Mouse (Mus musculus): ENCODE measurements around the gene Cacna1d. TPM values are rescaled to one million over a fixed set of nuclear protein-coding genes. Genes with fewer than 3 reads are reported as not detected.

The Cacna1d gene
- polyA plus RNA-seq, 1 experiment from 2014 or later, result 10.5 TPM

- Histone ChIP-seq H3K4me1 (ENCODE audit: insufficient read depth) (no peaks in the 10 kb centered on the region), H3K36me3 (ENCODE audit: insufficient read depth) (no peaks in the 10 kb centered on the region), H3K9ac (no peak overlapping the region), H3K27ac (ENCODE audit: low read depth) (no peak overlapping the region), H3K27me3 (ENCODE audit: insufficient read depth, low read length) (no peaks in the 10 kb centered on the region), H3K9me3 (ENCODE audit: low read depth, low read length) (no peaks in the 10 kb centered on the region), H3K4me3 (ENCODE audit: low read depth, low read length) (no peak overlapping the region), H3K4me2 (no peak overlapping the region)
- ATAC-seq (ENCODE audit: insufficient read depth), result no peak
- no peak for DNase-seq
- TF ChIP-seq CTCF (IDR thresholded peaks at IDR 0.05; ENCODE audit: low read depth), result no peak
- WGBS, result 71% methylated on average over 5 of the region's 5 CpGs
Observed at GRCm38 (mm10) chr14:30430446-30430845, 60.8 kb downstream of the Cacna1d start.

- H3K27me3 ChIP-seq (ENCODE audit: insufficient read depth, low read length), result no peaks in the 10 kb centered on the region
- H3K4me3 ChIP-seq (ENCODE audit: low read depth, low read length), result no peak overlapping the region
- no peaks in the 10 kb centered on the region for H3K4me1 ChIP-seq (ENCODE audit: insufficient read depth)
- DNase-seq (no peak), ATAC-seq (ENCODE audit: insufficient read depth) (no peak)
- H3K36me3 ChIP-seq (ENCODE audit: insufficient read depth), result no peaks in the 10 kb centered on the region
- H3K27ac ChIP-seq (ENCODE audit: low read depth), result no peak overlapping the region
- H3K9me3 ChIP-seq (ENCODE audit: low read depth, low read length), result no peaks in the 10 kb centered on the region
- no peak overlapping the region for H3K4me2 ChIP-seq
- H3K9ac ChIP-seq, result no peak overlapping the region
- TF ChIP-seq CTCF (IDR thresholded peaks at IDR 0.05; ENCODE audit: low read depth), result no peak
- 85% methylated on average over 9 of the region's 9 CpGs for WGBS
Observed at GRCm38 (mm10) chr14:30430026-30430425, 61.2 kb downstream of the Cacna1d start.

GRCm38 (mm10) chr14:30429606-30430005 lies 61.6 kb downstream of the Cacna1d start:
- no peak for DNase-seq
- WGBS, result 54% methylated on average over 9 of the region's 9 CpGs
- Histone ChIP-seq H3K27me3 (ENCODE audit: insufficient read depth, low read length) (no peaks in the 10 kb centered on the region), H3K4me3 (ENCODE audit: low read depth, low read length) (no peak overlapping the region), H3K9me3 (ENCODE audit: low read depth, low read length) (no peaks in the 10 kb centered on the region), H3K4me1 (ENCODE audit: insufficient read depth) (no peaks in the 10 kb centered on the region), H3K27ac (ENCODE audit: low read depth) (no peak overlapping the region), H3K9ac (no peak overlapping the region), H3K4me2 (0 out of 2 replicates have a peak overlapping the region, but pooled peaks have one; percentile 23), H3K36me3 (ENCODE audit: insufficient read depth) (no peaks in the 10 kb centered on the region)
- no peak for TF ChIP-seq CTCF (IDR thresholded peaks at IDR 0.05; ENCODE audit: low read depth)
- no peak for ATAC-seq (ENCODE audit: insufficient read depth)

GRCm38 (mm10) chr14:30428757-30429156 lies 62.5 kb downstream of the Cacna1d start:
- no peaks in the 10 kb centered on the region for H3K36me3 ChIP-seq (ENCODE audit: insufficient read depth)
- TF ChIP-seq CTCF (IDR thresholded peaks at IDR 0.05; ENCODE audit: low read depth), result no peak
- DNase-seq (no peak), ATAC-seq (ENCODE audit: insufficient read depth) (no peak)
- no peak overlapping the region for H3K27ac ChIP-seq (ENCODE audit: low read depth)
- no peak overlapping the region for H3K4me2 ChIP-seq
- no peaks in the 10 kb centered on the region for H3K27me3 ChIP-seq (ENCODE audit: insufficient read depth, low read length)
- H3K9me3 ChIP-seq (ENCODE audit: low read depth, low read length), result no peaks in the 10 kb centered on the region
- H3K4me1 ChIP-seq (ENCODE audit: insufficient read depth), result no peaks in the 10 kb centered on the region
- H3K9ac ChIP-seq, result no peak overlapping the region
- H3K4me3 ChIP-seq (ENCODE audit: low read depth, low read length), result no peak overlapping the region

GRCm38 (mm10) chr14:30425876-30426275 lies 65.4 kb downstream of the Cacna1d start:
- no peaks in the 10 kb centered on the region for H3K36me3 ChIP-seq (ENCODE audit: insufficient read depth)
- no peaks in the 10 kb centered on the region for H3K9me3 ChIP-seq (ENCODE audit: low read depth, low read length)
- TF ChIP-seq CTCF (IDR thresholded peaks at IDR 0.05; ENCODE audit: low read depth), result no peak
- H3K4me2 ChIP-seq, result no peak overlapping the region
- H3K4me1 ChIP-seq (ENCODE audit: insufficient read depth), result no peaks in the 10 kb centered on the region
- H3K27ac ChIP-seq (ENCODE audit: low read depth), result no peak overlapping the region
- DNase-seq (no peak), ATAC-seq (ENCODE audit: insufficient read depth) (no peak)
- WGBS, result 14% methylated on average over 4 of the region's 4 CpGs
- H3K27me3 ChIP-seq (ENCODE audit: insufficient read depth, low read length), result no peaks in the 10 kb centered on the region
- no peak overlapping the region for H3K4me3 ChIP-seq (ENCODE audit: low read depth, low read length)
- no peak overlapping the region for H3K9ac ChIP-seq

GRCm38 (mm10) chr14:30425175-30425574 lies 66.1 kb downstream of the Cacna1d start:
- 53% methylated on average over 6 of the region's 6 CpGs for WGBS
- H3K27ac ChIP-seq (ENCODE audit: low read depth), result no peak overlapping the region
- DNase-seq (no peak), ATAC-seq (ENCODE audit: insufficient read depth) (no peak)
- H3K4me1 ChIP-seq (ENCODE audit: insufficient read depth), result no peaks in the 10 kb centered on the region
- no peaks in the 10 kb centered on the region for H3K27me3 ChIP-seq (ENCODE audit: insufficient read depth, low read length)
- no peak for TF ChIP-seq CTCF (IDR thresholded peaks at IDR 0.05; ENCODE audit: low read depth)
- no peak overlapping the region for H3K9ac ChIP-seq
- no peaks in the 10 kb centered on the region for H3K36me3 ChIP-seq (ENCODE audit: insufficient read depth)
- H3K9me3 ChIP-seq (ENCODE audit: low read depth, low read length), result no peaks in the 10 kb centered on the region
- no peak overlapping the region for H3K4me2 ChIP-seq
- no peak overlapping the region for H3K4me3 ChIP-seq (ENCODE audit: low read depth, low read length)

GRCm38 (mm10) chr14:30424638-30425037 lies 66.6 kb downstream of the Cacna1d start:
- ATAC-seq (ENCODE audit: insufficient read depth), result no peak
- no peaks in the 10 kb centered on the region for H3K36me3 ChIP-seq (ENCODE audit: insufficient read depth)
- 89% methylated on average over 4 of the region's 4 CpGs for WGBS

More at GRCm38 (mm10) chr14:30424638-30425037, 66.6 kb downstream of the Cacna1d start:
- no peak for DNase-seq
- Histone ChIP-seq H3K4me3 (ENCODE audit: low read depth, low read length) (no peak overlapping the region), H3K27me3 (ENCODE audit: insufficient read depth, low read length) (no peaks in the 10 kb centered on the region), H3K4me1 (ENCODE audit: insufficient read depth) (no peaks in the 10 kb centered on the region), H3K9ac (no peak overlapping the region), H3K27ac (ENCODE audit: low read depth) (no peak overlapping the region), H3K4me2 (no peak overlapping the region), H3K9me3 (ENCODE audit: low read depth, low read length) (no peaks in the 10 kb centered on the region)
- TF ChIP-seq CTCF (IDR thresholded peaks at IDR 0.05; ENCODE audit: low read depth), result no peak
